Mouse (Mus musculus) adipocyte (in vitro differentiated cells): ENCODE results near the gene Ptprn2.

ENCODE experiments used
- DNase-seq: peaks from one replicate; pipeline ENCODE4 v3.0.0-alpha.2; 2016; ENCODE audit warnings: low spot score

Ptprn2 gene

DNA sequence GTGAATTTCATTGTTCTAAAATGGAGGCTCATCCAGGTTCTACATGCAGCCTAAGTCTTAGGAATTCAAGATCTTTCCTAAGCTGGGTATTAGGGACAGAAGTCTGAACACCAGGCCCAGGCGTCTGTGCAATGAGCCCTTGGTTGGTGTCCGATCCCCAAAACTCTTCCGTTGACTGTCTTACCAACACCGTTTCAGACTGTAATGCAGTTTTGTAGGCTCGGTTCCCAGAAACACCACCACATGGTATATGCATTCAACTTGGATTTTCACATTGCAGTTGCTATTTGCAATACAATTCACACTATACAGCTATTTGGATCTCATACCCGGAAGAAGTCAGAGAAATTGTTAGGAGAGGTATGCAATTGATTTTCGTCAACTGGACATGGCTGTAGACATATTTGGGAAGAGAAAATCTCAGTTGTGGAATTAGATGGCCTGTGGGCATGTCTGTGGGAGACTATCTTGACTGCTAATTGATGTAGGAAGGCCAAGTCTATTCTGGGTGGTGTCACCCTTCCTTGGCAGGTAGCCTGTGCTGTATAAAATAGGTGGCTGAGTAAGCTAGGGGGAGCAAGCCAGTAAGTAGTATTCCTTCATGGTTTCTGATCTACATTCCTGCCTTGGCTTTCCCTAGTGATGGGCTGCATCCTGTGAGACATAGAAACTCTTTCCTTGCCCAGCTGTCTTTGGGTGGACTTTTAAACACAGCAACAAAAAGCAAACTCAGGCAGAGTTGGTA lies 109.5 kb downstream of the Ptprn2 start:
- DNase-seq, result no peak

DNA sequence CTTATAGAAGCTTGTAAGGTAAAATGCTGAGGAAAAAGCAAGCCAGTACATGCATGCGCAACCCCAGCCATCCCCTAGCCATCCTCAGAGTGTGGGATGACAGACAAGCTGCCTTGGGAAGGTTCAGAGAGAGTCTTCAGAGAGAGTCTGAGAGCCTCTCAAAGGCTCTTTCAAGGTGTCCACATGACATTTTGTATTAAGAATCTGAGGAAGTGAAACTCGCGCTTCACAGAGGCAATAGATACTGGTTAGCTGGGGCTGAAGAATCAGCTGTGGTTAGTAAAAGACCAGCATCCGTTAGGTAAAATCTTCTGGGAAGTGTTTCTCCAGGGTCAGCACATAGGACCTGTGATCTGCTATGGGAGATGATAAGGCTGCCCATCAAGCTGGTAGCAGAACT lies 110.2 kb downstream of the Ptprn2 start:
- DNase-seq, result no peak

DNA sequence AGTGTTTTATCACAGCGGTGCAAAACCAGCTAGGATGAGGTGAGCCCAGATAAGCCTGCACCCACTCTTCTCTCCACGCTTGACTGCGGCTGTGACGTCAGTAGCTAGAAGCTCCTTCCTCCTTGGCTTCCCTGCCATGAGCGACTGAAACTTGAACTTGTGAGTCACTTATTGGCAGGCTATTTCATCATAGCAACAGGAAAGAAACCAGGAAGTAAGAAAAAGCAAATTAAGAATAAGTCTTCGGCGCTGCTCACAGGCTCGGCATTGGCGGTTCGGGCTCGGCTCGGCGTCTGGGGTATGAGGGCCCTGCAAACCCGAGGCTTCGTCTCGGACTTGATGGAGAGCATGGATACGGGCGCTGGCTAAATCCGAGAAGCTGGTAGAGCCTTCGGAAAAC lies 111.5 kb downstream of the Ptprn2 start:
- DNase-seq, result no peak

DNA sequence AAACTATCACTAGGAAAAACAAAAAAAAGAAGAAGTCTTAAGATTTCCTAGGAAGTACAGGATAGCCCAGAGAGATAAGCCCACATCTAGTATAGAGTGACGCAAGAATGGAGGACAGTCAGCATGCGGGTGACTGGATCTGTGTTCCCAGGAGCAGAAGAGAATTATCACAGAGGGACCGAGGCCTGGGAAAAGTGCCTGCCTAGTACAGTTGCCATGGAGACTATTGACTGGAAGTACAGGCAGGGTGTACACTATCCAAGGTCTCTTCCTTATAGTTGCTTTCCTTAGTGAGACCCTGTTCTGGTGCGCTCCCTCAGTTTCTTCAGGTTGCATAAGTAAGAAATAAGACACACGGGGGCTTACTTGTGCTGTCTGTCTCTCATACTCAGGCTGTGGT lies 112.2 kb downstream of the Ptprn2 start:
- no peak for DNase-seq

DNA sequence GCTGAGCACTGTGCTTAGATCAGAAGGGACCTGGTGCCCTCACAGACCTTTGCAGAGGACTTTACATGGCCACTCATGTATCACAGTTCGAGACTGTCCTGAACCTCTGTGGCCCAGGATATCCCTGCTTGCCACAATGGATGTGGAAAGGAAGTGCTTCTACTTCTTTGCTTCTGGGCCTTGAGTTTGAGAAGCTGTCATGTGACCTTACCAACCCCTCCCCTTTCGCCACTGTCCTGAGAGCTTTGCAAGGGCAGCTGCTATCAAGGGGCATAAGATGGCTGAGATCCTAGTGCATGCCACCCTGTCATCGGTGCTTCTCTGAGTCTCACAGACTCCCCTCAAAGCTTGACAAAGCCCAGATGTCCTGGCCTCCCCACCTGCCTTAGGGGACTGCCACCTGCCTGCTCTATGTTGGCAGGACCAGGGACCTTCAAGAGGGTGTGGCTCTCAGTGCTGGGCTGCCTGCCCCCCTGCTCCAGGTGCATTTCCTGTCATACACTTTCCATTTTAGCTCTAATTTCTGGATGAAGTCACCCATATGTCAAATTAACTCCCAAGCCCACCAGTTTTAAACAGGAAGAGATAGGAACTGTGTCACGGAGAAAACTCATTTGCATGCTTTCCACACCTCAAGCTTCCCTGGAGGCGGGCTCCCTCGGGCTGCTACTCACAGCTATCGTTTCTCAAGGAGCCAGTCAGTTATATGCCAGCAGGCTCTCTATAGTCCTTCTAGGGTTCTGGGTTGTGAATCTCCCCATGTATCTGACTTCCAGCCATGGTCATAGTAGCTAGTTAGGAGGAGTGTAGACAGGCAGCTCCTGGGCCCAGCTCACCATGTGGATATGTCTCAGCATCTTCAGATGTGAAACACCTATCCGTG lies 112.8 kb downstream of the Ptprn2 start:
- no peak for DNase-seq

DNA sequence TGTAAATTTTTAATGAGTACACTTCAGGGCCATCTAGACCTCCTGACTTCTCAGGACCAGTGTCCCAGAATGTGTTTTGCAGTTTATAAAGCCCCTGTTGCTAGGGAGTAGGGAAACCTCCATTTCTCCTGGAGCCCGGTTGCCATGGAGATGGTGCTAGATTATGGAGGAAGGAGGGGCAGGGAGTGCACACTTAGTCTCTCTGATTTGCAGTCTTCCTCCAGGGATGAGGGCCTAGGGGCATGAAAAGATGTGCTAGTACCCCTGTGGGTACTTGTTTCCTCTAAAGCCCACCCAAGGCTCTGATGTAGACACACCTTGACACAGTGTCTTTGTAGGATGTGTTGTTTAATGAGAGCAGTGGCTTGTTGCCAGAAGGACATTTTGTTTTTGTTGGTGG lies 114.0 kb downstream of the Ptprn2 start:
- no peak for DNase-seq

DNA sequence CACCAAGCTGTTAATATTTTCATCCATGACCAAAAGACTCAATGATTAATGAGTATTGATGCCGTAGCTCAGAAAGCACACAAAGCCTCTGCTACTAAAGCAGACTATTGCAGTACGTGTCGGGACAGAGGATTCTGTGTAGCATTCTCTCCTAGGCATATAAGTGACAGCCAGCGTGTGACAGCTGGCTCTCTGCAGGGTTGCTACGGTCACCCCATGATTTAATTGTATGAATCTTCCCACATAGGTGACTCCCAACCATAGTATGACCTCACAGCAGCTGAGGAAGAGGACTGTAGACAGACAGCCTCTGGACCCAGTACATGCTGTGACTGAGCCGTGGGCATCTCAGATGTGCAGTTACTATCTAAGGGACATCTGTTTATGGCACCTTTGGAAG lies 114.5 kb downstream of the Ptprn2 start:
- DNase-seq, result no peak

DNA sequence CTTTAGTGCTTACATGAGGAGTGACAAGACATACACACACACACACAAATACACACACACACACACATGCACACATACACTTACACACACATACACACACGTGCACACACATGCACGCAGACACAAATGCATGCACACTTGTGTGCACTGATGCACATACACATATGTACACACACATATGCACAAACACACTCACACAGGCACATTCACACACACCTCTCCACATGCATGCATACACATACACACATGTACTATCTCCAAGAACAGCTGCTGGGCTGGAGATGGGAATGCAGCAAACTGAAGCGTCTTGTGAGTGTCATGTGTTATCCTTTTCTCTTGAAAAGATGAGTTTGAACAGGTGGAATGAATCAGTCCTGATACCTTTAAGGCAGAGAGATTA lies 115.9 kb downstream of the Ptprn2 start:
- DNase-seq, result no peak

DNA sequence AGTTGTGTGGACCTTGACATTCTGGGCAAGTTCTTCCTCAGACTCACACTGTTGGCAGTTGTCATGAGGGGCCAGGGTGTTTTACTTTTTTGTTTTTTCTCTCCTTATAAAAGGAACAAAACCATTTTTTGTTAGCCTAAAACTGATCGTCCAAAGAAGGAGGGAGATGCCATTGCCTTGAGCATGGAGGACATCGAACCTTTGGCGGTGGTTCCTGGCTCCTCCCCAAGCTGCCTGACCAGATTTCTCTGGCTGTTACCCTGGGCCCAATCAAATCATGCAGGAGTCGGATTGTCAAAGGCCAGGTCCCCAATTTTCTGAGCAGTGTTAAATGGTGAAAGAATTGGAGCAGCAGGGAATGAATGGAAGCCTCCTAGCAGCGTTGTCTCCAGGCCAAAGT lies 116.4 kb downstream of the Ptprn2 start:
- DNase-seq, result no peak

DNA sequence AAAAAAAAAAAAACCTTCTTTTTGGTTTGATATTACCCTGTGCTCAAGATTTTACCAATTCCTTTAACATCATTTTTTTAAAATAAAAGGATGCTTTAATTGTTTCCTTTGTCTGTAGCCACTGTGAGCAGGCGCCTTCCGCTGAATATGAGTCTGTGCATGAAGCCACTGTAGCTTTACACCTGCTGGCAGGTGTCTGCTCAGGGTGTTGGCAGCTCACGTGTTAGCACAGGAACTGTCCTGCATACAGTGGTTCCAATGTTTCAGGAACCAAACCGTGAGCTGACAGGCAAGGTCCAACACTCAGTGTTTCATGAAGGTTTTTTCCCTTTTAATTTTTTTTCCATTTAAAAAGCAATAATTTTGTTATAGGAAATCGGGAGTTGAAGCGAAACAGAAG lies 123.1 kb downstream of the Ptprn2 start:
- no peak for DNase-seq

DNA sequence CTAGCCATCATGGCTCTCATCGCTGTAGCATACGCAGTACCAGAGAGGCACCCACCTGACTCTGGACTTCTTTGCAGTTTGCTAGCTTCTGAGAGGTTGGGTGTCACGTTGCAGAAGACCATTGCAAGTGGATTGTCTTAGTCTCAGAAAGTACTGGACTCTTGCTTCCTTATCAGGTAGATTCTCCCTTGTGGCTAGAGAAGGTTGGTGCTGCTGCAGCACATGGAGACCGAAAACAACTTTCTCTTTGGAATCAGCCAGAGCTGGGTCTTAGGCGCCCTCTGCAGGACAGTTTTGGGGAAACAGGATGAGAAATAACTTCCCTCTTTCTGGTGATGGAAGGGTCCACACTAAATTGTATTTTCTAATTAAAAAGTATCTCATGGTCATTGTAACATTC lies 134.3 kb downstream of the Ptprn2 start:
- DNase-seq, result peak; percentile 78

DNA sequence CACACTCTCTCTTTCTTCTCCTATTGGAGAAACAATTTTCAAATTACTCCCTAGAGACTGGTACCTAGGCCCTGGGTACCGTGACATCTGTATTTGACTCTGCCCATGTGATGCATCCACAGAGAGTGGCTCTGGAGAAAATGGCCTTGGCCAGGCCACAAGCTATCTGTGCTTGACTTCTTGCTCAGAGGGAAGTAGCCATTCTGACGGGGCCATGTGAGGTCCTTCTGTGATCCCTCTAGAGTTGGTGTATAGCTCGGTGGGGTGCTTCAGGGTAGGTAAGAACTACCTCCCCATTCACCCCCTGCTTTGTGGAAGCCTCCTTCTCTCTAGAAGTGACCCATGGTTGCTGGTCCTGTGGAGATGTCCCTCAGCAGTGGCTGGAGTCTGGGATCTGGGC lies 134.8 kb downstream of the Ptprn2 start:
- DNase-seq, result no peak

DNA sequence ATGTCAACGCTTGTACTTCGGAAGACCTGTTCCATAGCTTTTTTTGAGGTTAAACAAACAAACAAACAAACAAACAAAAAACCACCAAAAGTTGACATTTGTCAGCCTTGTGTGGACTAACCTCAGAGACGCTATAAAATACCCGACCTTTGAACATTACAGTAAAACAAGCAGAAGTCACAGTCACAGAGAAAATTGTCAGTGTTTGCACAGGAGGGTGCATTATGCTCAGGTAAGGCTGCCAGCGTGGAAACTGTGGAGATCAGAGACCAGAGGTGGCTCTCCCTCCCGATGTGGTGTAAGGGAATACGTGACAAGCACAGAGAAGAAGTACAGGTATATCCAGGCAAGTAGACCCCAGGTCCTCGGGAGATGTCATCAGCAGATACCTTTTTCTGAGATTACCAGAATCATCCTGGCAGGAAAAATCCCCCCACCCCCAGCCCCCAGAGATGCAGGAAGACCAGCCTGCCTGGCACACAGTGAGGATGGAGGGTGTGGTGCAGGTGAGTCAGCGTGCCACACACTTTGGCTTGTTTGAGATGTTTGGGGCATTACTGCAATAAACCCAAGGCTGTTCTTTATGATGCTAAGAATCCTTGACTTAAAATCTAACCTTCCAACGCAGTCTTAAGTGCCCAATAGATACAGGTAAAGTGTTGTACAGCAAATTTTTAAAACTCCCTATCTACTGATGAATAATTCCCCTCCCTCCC lies 136.0 kb downstream of the Ptprn2 start:
- no peak for DNase-seq

DNA sequence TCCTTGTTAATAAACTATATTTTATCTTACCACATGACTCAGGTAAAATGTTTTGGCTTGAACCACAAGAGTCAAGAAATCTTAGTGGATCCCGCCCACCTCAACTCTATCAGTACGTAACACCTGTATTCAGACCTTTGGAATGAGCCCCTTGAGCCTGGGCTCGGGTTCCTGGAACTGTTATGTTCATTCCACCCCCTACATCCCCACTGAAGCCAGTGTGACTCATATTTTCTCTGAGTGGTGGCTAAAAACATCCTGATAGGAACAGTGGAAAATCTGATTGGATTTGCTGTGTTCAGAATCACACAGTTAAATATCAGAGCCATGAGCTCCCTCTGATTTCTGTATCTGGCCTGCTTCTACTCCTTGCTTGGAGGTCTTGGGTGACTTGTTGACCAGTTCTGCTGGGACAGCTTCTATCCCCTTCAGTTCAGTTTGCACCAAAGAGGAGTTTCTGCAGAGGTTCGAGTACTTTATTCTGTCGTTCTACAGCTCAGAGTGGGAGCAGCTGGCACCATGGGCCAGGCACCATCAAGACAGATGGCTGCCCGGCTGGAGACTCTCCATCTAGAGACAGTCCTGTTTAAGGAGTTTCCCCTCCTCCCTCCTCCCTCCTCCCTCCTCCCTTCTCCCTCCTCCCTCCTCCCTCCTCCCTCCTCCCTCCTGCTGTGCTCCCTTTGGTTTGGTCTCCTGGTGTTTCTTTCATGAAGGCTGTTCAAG lies 137.3 kb downstream of the Ptprn2 start:
- no peak for DNase-seq

DNA sequence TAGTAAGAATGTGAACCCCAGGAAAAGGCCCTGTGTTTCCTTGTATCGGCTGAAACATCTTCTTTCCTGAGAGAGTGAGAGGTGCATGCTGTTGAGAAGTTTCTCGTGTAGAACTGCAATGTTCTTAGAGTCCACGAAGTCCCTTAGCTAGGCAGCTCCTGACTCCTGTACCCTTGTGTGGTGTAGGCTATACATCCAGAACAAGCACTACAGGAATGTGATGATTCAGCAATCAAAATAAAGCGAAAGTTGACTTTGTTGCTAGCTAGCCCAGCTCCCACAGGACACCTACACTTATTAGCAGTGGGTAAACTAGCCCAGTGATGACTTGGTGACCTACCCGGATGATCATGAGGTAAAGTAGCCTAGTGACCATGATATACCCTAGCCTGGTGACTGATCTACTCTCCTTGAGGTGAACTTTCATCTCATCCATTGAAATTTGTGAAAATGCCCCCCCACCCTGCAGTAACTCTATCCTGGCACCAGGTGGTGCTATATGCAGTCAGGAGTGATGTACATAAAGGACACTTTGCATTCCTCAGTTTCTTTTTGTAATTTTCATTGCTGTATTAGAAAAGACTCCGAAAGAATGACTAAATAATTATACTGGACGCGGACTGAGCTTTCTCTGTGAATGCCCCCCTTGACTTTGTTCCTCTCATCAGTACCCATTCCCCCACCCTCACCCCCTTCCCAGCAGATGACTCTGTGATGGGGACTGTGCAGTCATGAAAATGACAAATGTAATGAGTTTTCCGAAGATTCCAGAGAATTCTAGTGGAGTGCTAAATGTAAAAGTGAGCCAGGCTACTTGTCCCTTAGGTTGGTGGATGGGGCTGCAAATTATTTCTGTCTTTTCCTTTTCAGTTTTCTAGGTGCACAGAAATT lies 140.1 kb downstream of the Ptprn2 start:
- peak; percentile 33 for DNase-seq

DNA sequence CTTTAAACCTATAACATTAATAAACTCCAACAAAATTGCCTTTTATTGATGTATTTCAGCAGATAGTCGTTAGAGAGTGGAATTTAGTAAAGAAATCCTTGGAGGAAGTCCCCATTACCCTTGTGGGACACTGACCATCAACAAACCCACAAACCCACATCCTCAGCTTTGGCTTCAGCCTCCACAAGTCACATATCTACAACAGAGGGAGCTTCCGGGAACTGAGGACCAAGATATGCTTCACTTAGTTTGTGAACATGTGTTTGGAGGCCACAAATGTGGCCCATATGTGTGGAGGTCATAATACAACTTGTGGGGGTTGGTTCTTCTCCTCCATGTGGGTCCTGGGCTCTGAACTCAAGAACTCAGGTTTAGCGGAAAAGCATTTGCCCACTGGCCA lies 143.5 kb downstream of the Ptprn2 start:
- DNase-seq, result no peak

DNA sequence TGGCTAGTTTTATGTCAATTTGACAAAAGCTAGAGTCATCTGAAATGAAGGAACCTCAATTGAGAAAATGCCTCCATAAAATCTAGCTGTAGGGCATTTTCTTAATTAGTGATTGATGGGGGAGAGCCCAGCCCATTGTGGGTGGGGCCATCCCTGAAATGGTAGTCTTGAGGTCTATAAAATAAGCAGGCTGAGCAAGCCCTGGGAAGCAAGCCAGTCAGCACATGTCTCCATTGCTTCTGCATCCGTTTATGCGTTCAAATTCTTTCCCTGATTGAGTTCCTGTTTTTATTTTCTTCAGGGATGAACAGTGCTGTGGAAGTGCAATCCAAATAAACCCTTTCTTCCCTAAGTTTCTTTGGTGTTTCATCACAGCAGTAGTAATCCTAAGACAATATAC lies 152.0 kb downstream of the Ptprn2 start:
- no peak for DNase-seq

DNA sequence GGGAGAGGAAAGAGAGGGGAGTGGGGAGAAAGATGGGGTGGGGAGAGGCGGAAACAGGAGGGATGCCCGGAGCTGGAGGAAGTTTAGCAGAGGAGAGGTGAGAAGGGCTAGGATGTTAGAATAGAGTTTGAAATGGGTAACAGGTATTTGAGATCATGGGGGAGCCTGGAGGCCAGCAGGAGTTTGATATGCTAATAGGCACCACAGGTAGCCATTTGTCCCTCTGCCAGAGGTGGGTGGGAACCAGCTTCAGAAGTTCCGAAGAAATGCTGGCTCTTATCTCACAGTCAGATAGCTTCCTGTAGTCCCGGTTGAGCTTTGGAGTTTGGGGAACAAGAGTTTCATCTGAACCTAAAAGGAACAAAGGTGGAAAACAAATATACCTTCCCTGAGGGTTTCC lies 155.4 kb downstream of the Ptprn2 start:
- no peak for DNase-seq

DNA sequence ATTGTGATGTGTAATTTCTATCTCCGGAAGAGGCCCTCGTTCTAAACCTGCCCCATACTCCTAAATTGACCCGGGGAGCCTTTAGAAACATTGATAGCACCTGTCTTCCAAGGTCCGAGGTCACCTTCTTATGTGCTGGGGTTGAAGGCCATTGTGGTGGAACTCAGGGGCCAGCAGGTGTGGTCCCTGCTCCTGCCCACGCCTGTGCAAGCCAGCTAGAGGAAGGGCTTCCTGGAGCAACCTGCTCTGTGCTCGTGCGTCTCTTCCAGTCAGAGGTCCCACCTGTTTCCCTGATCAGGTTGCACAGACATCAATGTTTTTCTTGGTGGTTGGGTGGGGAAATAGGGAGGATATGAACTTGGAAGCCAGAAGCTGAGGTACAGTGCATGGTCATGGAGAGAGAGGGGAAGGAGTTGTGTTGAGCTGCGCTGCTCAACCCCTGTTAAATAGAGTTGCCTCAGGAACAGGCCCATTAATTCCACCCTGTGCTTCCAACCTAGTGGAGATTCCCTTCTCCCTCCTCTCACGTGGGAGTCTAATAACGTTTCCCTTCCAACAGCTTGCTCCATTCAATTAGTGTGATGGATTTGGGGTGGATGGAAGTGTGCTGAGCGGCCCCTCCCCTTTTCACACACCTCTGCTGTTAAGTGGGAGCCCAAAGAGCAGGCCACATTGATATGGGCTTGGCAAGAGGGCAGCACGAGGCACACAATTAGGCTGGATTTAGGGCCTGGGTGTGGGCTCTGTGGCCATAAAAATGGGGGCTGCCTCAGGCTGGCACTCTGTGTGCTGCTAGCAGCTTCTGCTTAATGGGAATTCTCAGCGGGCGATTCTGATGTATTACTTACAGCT lies 156.0 kb downstream of the Ptprn2 start:
- no peak for DNase-seq

DNA sequence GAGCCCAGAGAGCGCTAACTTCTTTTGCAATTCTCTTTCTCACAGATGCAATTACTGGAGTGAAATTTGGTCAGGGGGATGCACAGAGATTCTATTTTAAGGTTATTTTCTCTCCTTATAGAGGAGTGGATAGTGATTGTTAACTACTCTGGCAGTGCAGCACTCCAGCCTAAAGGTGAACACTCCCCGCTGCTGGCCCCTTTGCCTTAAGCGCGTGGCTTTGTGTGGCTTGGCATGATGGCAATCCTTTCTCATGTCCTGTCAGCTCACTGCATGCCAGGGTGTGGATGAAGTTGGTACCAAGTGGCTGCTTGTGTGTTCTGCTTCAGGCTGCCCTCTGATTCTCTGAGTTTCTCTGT lies 156.7 kb downstream of the Ptprn2 start:
- no peak for DNase-seq
